In genomic region chr13:45442451-45442850, GRCm38 (mm10) we compare ENCODE assay signal across 8 mouse cellular contexts.
DNase-seq lines count a peak whose midpoint lies in the region.

No protein-coding gene starts in this region.

- peak; percentile 27 for DNase-seq in kidney, adult 11 months
- DNase-seq in kidney, postnatal 25 days = no peak
- peak; percentile 9 for DNase-seq in ES-CJ7 (ENCODE audit: low read depth, low spot score)
- DNase-seq in c-Kit-positive CD71-positive TER-119-positive erythroid progenitor cells, embryonic 14.5 days (ENCODE audit: low spot score) = peak; percentile 48
- DNase-seq in kidney, postnatal 14 days = peak; percentile 36
- peak; percentile 43 for DNase-seq in retina, postnatal 7 days (ENCODE audit: low read depth, low spot score)
- no peak for DNase-seq in cerebellum, adult 11 months
- DNase-seq in layer of hippocampus, adult 9-11 months = no peak

Comparison
In these comparisons a context has a peak if more than half of its experiments do, and no peak if none do; other contexts are left out.
1. DNase-seq: peak in kidney, adult 11 months (single experiment), ES-CJ7 (single experiment), c-Kit-positive CD71-positive TER-119-positive erythroid progenitor cells, embryonic 14.5 days (single experiment), kidney, postnatal 14 days (single experiment) and retina, postnatal 7 days (single experiment); none in kidney, postnatal 25 days (0 of 2), cerebellum, adult 11 months (single experiment) and layer of hippocampus, adult 9-11 months (single experiment).